Mouse (Mus musculus) ZHBTc4 (cell line): ENCODE results near the gene Olfr702.
A peak's percentile ranks its signal among the peaks of the same experiment; 100 is the strongest.

Source experiments
- DNase-seq: peaks from one replicate; pipeline ENCODE4 v3.0.0-alpha.2; 2011; ENCODE audit warnings: low read depth, low spot score

Gene Olfr702

DNA sequence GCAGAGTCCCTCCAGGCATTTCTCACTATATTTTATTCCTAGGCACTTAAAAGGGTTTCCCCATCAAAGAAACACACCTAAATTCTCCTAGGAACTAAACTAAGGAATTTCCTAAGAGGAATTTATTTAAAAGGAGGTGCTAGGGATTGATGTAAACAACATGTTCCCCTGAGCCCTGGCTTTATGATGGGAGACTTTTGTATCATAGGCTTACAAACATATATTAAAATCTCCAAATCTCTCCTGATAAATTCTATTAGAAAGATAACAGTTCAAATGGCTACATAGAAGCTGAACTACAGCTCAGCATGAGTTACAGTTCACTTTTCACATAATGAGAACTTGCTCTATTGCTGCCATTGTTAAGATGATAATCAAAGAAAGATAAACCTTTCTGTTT is at the start of gene Olfr702:
TSS of gene Olfr702 (minus strand) at position 101 of the 400 bp plus-strand sequence.
- DNase-seq: no peak

- DNase-seq: no peak
These were observed 43.1 kb upstream of the Olfr702 start, which contains the start of gene Olfr705 for GRCm38 (mm10) chr7:106876791-106877190. Olfr705 (minus strand) TSS chr7:106876891.

- DNase-seq: no peak
These were observed 29.2 kb upstream of the Olfr702 start, which contains the start of gene Olfr704 for GRCm38 (mm10) chr7:106862885-106863284. Olfr704 (plus strand) TSS chr7:106863185.

DNA sequence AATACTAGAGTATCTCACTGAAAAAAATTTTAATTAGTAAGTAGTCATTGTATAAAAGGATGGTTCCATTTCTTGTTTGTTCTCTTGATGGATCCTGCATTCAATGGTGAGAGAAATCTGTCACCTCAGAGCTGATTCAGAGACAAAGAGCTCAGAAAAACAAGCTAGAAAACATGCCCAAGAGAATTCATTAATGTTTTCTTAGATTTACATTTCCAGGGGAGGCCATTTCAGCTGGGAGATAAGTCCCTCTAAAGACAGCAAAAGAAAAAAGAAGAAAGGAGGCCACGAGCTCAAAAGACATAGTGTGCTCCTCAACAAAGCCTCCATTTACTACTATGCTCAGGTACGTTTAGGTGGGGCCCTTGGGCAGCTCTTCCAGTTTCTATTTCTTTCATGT is 9.4 kb upstream of the Olfr702 start, which contains the start of gene Olfr703:
TSS of gene Olfr703 (plus strand) at position 301 of the 400 bp plus-strand sequence.
- no peak for DNase-seq

- DNase-seq: no peak
These were observed 15.3 kb downstream of the Olfr702 start for GRCm38 (mm10) chr7:106818414-106818813.

- peak; percentile 28 for DNase-seq
These were observed 17.9 kb downstream of the Olfr702 start for GRCm38 (mm10) chr7:106815775-106816174.

- DNase-seq: no peak
These were observed 19.9 kb downstream of the Olfr702 start, which contains the start of gene Olfr701 for GRCm38 (mm10) chr7:106813829-106814228. Olfr701 (plus strand) TSS chr7:106814129.

DNA sequence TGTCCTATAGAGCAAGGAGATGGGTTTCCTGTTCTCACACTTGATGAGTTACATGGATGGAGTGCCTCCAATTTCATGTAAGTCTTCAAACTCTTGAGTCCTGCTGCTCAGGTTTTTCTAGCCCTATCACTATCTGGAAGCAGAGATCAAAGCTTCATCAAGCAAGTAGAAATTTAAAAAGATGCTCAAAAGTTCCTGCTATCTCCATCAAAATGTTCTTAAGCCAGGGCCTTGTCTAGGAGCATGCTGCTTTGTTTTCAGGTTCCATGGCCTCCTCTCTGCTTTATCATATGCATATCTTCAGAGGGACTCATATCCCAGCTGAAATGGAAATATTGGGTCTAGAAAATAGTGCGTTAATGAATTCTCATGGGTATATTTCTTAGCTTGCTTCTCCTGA is 25.0 kb downstream of the Olfr702 start, which contains the start of gene Olfr700:
TSS of gene Olfr700 (minus strand) at position 101 of the 400 bp plus-strand sequence.
- DNase-seq: no peak

DNA sequence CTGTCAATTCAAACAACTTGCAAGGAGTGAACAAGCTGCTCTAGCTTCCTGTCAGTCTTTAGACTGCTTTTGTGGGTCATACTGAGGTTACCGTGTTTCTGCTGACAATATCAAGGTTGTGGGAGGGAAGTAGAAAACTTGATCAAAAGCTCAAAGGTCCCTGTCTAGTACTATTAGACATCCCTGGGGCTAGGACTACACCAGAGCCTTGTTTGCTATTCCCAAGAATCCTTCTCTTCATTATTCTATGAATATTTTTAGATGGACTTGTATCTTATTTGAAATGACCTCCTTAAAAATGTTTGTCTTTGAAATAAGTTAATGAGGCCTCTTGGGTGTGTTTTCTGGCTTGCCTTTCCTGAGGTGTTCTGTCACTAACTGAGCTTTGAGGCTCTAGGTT is 40.6 kb downstream of the Olfr702 start, which contains the start of gene Olfr699:
TSS of gene Olfr699 (minus strand) at position 101 of the 400 bp plus-strand sequence.
- no peak for DNase-seq

DNA sequence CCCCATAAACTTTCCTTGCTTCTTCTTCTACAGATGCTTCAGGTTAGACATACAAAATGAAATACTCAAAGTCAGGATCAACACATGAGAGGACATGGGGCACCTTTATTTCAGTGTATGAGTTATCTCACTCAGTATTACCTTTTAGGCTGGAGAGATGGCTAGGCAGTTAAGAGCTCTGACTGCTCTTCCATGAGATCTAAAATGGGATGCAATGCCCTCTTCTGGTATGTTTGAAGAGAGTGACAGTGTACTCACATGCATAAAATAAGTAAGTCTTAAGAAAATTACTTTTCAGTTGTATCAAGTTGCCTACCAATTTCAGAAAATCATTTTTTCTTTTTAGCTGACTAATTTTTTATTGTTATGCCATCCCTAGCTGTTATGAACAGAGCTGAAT is 45.4 kb downstream of the Olfr702 start:
- DNase-seq: no peak
